Mouse (Mus musculus) ES-CJ7 (cell line): ENCODE results near the gene Tldc1.

ENCODE experiments used
- DNase-seq: peaks from one replicate; pipeline ENCODE4 v3.0.0; 2011; ENCODE audit warnings: low read depth, low spot score

Gene Tldc1

GRCm38 (mm10) chr8:119801168-119801567, 23.0 kb upstream of the Tldc1 start:
- DNase-seq = no peak

- DNase-seq = no peak
These were observed 20.7 kb upstream of the Tldc1 start for GRCm38 (mm10) chr8:119798965-119799264.

GRCm38 (mm10) chr8:119798170-119798964, 20.2 kb upstream of the Tldc1 start:
- DNase-seq = peak; percentile 77

- no peak for DNase-seq
These were observed 17.4 kb upstream of the Tldc1 start for GRCm38 (mm10) chr8:119795651-119796050.

- DNase-seq = no peak
These were observed 16.5 kb upstream of the Tldc1 start for GRCm38 (mm10) chr8:119794689-119795088.

- DNase-seq = peak; percentile 51
These were observed 13.8 kb upstream of the Tldc1 start for GRCm38 (mm10) chr8:119791804-119792704.

GRCm38 (mm10) chr8:119789581-119789980, 11.4 kb upstream of the Tldc1 start:
- no peak for DNase-seq

- DNase-seq = no peak
These were observed 10.6 kb upstream of the Tldc1 start for GRCm38 (mm10) chr8:119788607-119789381.

GRCm38 (mm10) chr8:119787341-119787740, 9.1 kb upstream of the Tldc1 start:
- no peak for DNase-seq

GRCm38 (mm10) chr8:119786871-119787270, 8.7 kb upstream of the Tldc1 start:
- no peak for DNase-seq

GRCm38 (mm10) chr8:119785764-119786405, 7.7 kb upstream of the Tldc1 start:
- peak; percentile 40 for DNase-seq

- DNase-seq = no peak
These were observed 6.5 kb upstream of the Tldc1 start for GRCm38 (mm10) chr8:119784676-119785075.

- DNase-seq = no peak
These were observed 5.9 kb upstream of the Tldc1 start for GRCm38 (mm10) chr8:119784141-119784574.

- no peak for DNase-seq
These were observed 5.4 kb upstream of the Tldc1 start for GRCm38 (mm10) chr8:119783579-119783978.

GRCm38 (mm10) chr8:119782715-119783114, 4.5 kb upstream of the Tldc1 start:
- peak; percentile 84 for DNase-seq

- DNase-seq = peak; percentile 86
These were observed 3.0 kb upstream of the Tldc1 start for GRCm38 (mm10) chr8:119781086-119781840.

GRCm38 (mm10) chr8:119780402-119781049, 2.3 kb upstream of the Tldc1 start:
- DNase-seq = no peak

- DNase-seq = peak; percentile 96
These were observed 959 bp upstream of the Tldc1 start for GRCm38 (mm10) chr8:119779013-119779737.

- DNase-seq = no peak
These were observed 451 bp downstream of the Tldc1 start for GRCm38 (mm10) chr8:119777765-119778164.
